Mouse (Mus musculus) intestine, embryonic 14.5 days (tissue): ENCODE results near the gene Gimap8. TPM values are rescaled to one million over a fixed set of nuclear protein-coding genes. Genes with fewer than 3 reads are reported as not detected.

Experiments
- ATAC-seq: fragments of 200-750 bp; cut with Nextera tagmentation; replicated peaks from 2 replicates; pipeline ENCODE4 v1.8.0; 2017; ENCODE audit warnings: low read depth, moderate number of reproducible peaks, moderate TSS enrichment, moderate library complexity; ENCODE audit not compliant: low FRiP score, low TSS enrichment
- DNase-seq: peaks from one replicate; pipeline ENCODE4 v3.0.0-alpha.2; 2018; ENCODE audit warnings: low spot score
- H3K27ac ChIP-seq: fragments of 300-500 bp; sonication (generic); 2 replicates; pipeline ENCODE4 v1.5.1; 2014; ENCODE audit warnings: low read depth, mild to moderate bottlenecking, control low read depth
- H3K27me3 ChIP-seq: fragments of 300-500 bp; sonication (generic); replicated peaks from 2 replicates; pipeline ENCODE4 v1.6.1; 2014; ENCODE audit warnings: low read length, control low read depth; ENCODE audit not compliant: control insufficient read depth, insufficient read depth
- H3K36me3 ChIP-seq: fragments of 300-500 bp; sonication (generic); 2 replicates; pipeline ENCODE4 v1.6.1; 2014; ENCODE audit warnings: low read length, control low read depth; ENCODE audit not compliant: control insufficient read depth, insufficient read depth
- H3K4me1 ChIP-seq: fragments of 300-500 bp; sonication (generic); replicated peaks from 2 replicates; pipeline ENCODE4 v1.6.1; 2014; ENCODE audit warnings: low read length, control low read depth, mixed read lengths; ENCODE audit not compliant: control insufficient read depth, insufficient read depth
- H3K4me2 ChIP-seq: fragments of 300-500 bp; sonication (generic); 2 replicates; pipeline ENCODE4 v1.6.1; 2014; ENCODE audit warnings: low read length
- H3K4me3 ChIP-seq: fragments of 300-500 bp; sonication (generic); 2 replicates; pipeline ENCODE4 v1.5.1; 2014; ENCODE audit warnings: low read depth, low read length, control low read depth, mixed read lengths
- H3K9ac ChIP-seq: fragments of 300-500 bp; sonication (generic); 2 replicates; pipeline ENCODE4 v1.6.1; 2014; ENCODE audit warnings: mild to moderate bottlenecking, low read length
- H3K9me3 ChIP-seq: fragments of 300-500 bp; sonication (generic); 2 replicates; pipeline ENCODE4 v1.6.1; 2016; ENCODE audit warnings: low read length, control low read depth; ENCODE audit not compliant: control insufficient read depth
- WGBS: fragments of 180-500 bp; shearing (Covaris S2); extraction: QIAGEN DNeasy Blood & Tissue Kit; methylation state at CpG from one replicate; pipeline ENCODE4 v1.1.7; 2014; 5-methylcytosine and 5-hydroxymethylcytosine counted together
- polyA plus RNA-seq: library from polyadenylated mRNA; unstranded; fragments of >200 nt; fragmentation: Nextera tagmentation; extraction: Ambion mirVana; gene quantifications from 2 replicates; pipeline ENCODE4 v1.2.1, GENCODE M21; 2014

The Gimap8 gene
- polyA plus RNA-seq, 1 experiment from 2014 or later, result 0.77 TPM

- Histone ChIP-seq H3K4me1 (no peaks in the 10 kb centered on the region), H3K27ac (peak overlapping the region; percentile 59), H3K36me3 (no peaks in the 10 kb centered on the region), H3K4me2 (no peak overlapping the region; the same call in 1 of the 2 replicates), H3K9me3 (no peaks in the 10 kb centered on the region), H3K4me3 (no peak overlapping the region), H3K27me3 (no peaks in the 10 kb centered on the region), H3K9ac (no peak overlapping the region)
- DNase-seq (peak; percentile 51), ATAC-seq (peak; percentile 88)
- 15% methylated on average over 7 of the region's 7 CpGs for WGBS
Measured at GRCm38 (mm10) chr6:48666159-48666586, 19.1 kb downstream of the Gimap8 start.

- Histone ChIP-seq H3K9me3 (no peaks in the 10 kb centered on the region), H3K27ac (no peak overlapping the region), H3K36me3 (no peaks in the 10 kb centered on the region), H3K4me3 (no peak overlapping the region), H3K4me1 (no peaks in the 10 kb centered on the region), H3K4me2 (no peak overlapping the region), H3K27me3 (no peaks in the 10 kb centered on the region), H3K9ac (no peak overlapping the region)
- ATAC-seq (no peak), DNase-seq (no peak)
Measured at GRCm38 (mm10) chr6:48668022-48668421, 21.0 kb downstream of the Gimap8 start.

- DNase-seq (no peak), ATAC-seq (no peak)
- no peaks in the 10 kb centered on the region for H3K36me3 ChIP-seq
- no peak overlapping the region for H3K27ac ChIP-seq
- H3K9ac ChIP-seq, result no peak overlapping the region
- no peaks in the 10 kb centered on the region for H3K9me3 ChIP-seq
- no peaks in the 10 kb centered on the region for H3K4me1 ChIP-seq
- no peak overlapping the region for H3K4me2 ChIP-seq
- H3K4me3 ChIP-seq, result no peak overlapping the region
- H3K27me3 ChIP-seq, result no peaks in the 10 kb centered on the region
- 76% methylated on average over 2 of the region's 2 CpGs for WGBS
Measured at GRCm38 (mm10) chr6:48669446-48669969, 22.5 kb downstream of the Gimap8 start.

GRCm38 (mm10) chr6:48674291-48675058 lies 27.4 kb downstream of the Gimap8 start:
- DNase-seq (no peak), ATAC-seq (no peak; the same call in 1 of the 2 replicates)
- H3K27ac ChIP-seq, result no peak overlapping the region
- H3K36me3 ChIP-seq, result peaks cover 5% of the 10 kb centered on the region; the same call in 1 of the 2 replicates
- no peaks in the 10 kb centered on the region for H3K9me3 ChIP-seq
- H3K4me2 ChIP-seq, result no peak overlapping the region
- WGBS, result 94% methylated on average over 9 of the region's 9 CpGs
- H3K4me3 ChIP-seq, result no peak overlapping the region
- no peak overlapping the region for H3K9ac ChIP-seq
- no peaks in the 10 kb centered on the region for H3K27me3 ChIP-seq
- peaks cover 10% of the 10 kb centered on the region; the same call in 1 of the 2 replicates for H3K4me1 ChIP-seq

- H3K36me3 ChIP-seq, result peaks cover 5% of the 10 kb centered on the region; the same call in 1 of the 2 replicates
- H3K4me1 ChIP-seq, result peaks cover 10% of the 10 kb centered on the region; the same call in 1 of the 2 replicates
- peak overlapping the region; percentile 43 for H3K9ac ChIP-seq
- peak overlapping the region; percentile 38; the same call in 1 of the 2 replicates for H3K4me3 ChIP-seq
- DNase-seq, result no peak
- ATAC-seq, result peak; percentile 65; the same call in 1 of the 2 replicates
- no peaks in the 10 kb centered on the region for H3K9me3 ChIP-seq
- H3K4me2 ChIP-seq, result peak overlapping the region; percentile 47
- no peaks in the 10 kb centered on the region for H3K27me3 ChIP-seq
- 45% methylated on average over 10 of the region's 10 CpGs for whole genome bisulfite sequencing
- no peak overlapping the region for H3K27ac ChIP-seq
Measured at GRCm38 (mm10) chr6:48675400-48675930, 28.4 kb downstream of the Gimap8 start.

- peak; percentile 75 for DNase-seq
- peaks cover 5% of the 10 kb centered on the region; the same call in 1 of the 2 replicates for H3K36me3 ChIP-seq
- ATAC-seq, result peak; percentile 73
- no peaks in the 10 kb centered on the region for H3K27me3 ChIP-seq
- H3K9me3 ChIP-seq, result no peaks in the 10 kb centered on the region
- H3K27ac ChIP-seq, result no peak within 1 kb of the TSS
- peak within 1 kb of the TSS; percentile 38 for H3K4me3 ChIP-seq
- 25% methylated on average over 11 of the region's 13 CpGs for WGBS
- H3K9ac ChIP-seq, result peak within 1 kb of the TSS; percentile 43
- H3K4me1 ChIP-seq, result peaks cover 10% of the 10 kb centered on the region; the same call in 1 of the 2 replicates
- H3K4me2 ChIP-seq, result peak within 1 kb of the TSS; percentile 47
Measured at GRCm38 (mm10) chr6:48675931-48676859, 29.2 kb downstream of the Gimap8 start, which contains the start of gene Gimap9. Gene Gimap9, plus strand, starts transcription at chr6:48676129.

- Histone ChIP-seq H3K4me2 (peak overlapping the region; percentile 47), H3K4me3 (peak overlapping the region; percentile 38; the same call in 1 of the 2 replicates), H3K27ac (no peak overlapping the region), H3K36me3 (peaks cover 5% of the 10 kb centered on the region; the same call in 1 of the 2 replicates), H3K9me3 (no peaks in the 10 kb centered on the region), H3K4me1 (peaks cover 10% of the 10 kb centered on the region; the same call in 1 of the 2 replicates), H3K27me3 (no peaks in the 10 kb centered on the region), H3K9ac (no peak overlapping the region)
- WGBS, result 92% methylated on average over 5 of the region's 5 CpGs
- DNase-seq (no peak), ATAC-seq (no peak)
Measured at GRCm38 (mm10) chr6:48676860-48677415, 29.9 kb downstream of the Gimap8 start.
